Mouse (Mus musculus): ENCODE measurements around the gene Banf1. TPM values are rescaled to one million over a fixed set of nuclear protein-coding genes. Genes with fewer than 3 reads are reported as not detected.

Gene Banf1
- polyA plus RNA-seq, 1 experiment = 288 TPM

- TF ChIP-seq GATA1 (IDR thresholded peaks at IDR 0.05; ENCODE audit: low read length) = no peak
Measured at GRCm38 (mm10) chr19:5348526-5349501, 18.2 kb downstream of the Banf1 start.

GRCm38 (mm10) chr19:5348064-5348463 is 18.9 kb downstream of the Banf1 start:
- no peak for TF ChIP-seq GATA1 (IDR thresholded peaks at IDR 0.05; ENCODE audit: low read length)

- no peak for TF ChIP-seq GATA1 (IDR thresholded peaks at IDR 0.05; ENCODE audit: low read length)
Measured at GRCm38 (mm10) chr19:5345297-5346131, 21.5 kb downstream of the Banf1 start.

- TF ChIP-seq GATA1 (IDR thresholded peaks at IDR 0.05; ENCODE audit: low read length) = no peak
Measured at GRCm38 (mm10) chr19:5341360-5341759, 25.6 kb downstream of the Banf1 start.

- TF ChIP-seq GATA1 (IDR thresholded peaks at IDR 0.05; ENCODE audit: low read length) = no peak
Measured at GRCm38 (mm10) chr19:5337975-5338374, 29.0 kb downstream of the Banf1 start.

- TF ChIP-seq GATA1 (IDR thresholded peaks at IDR 0.05; ENCODE audit: low read length) = no peak
Measured at GRCm38 (mm10) chr19:5335441-5335840, 31.5 kb downstream of the Banf1 start, which contains the start of gene Catsper1. Gene Catsper1 (plus strand): TSS chr19:5335741.

GRCm38 (mm10) chr19:5334741-5335140 is 32.2 kb downstream of the Banf1 start:
- no peak for TF ChIP-seq GATA1 (IDR thresholded peaks at IDR 0.05; ENCODE audit: low read length)

GRCm38 (mm10) chr19:5327970-5328369 is 39.0 kb downstream of the Banf1 start:
- TF ChIP-seq GATA1 (IDR thresholded peaks at IDR 0.05; ENCODE audit: low read length) = no peak

GRCm38 (mm10) chr19:5323801-5324200 is 43.2 kb downstream of the Banf1 start:
- no peak for TF ChIP-seq GATA1 (IDR thresholded peaks at IDR 0.05; ENCODE audit: low read length)

Other genes starting within 250 kb of the Banf1 start
- 9.0 and 11.6 TPM in 2 replicates for gene Klc2, start 248.6 kb downstream of the Banf1 start, polyA plus RNA-seq (2012)
- gene Pacs1, start 94.0 kb downstream of the Banf1 start, polyA plus RNA-seq (2012) = 47.4 and 54.1 TPM in 2 replicates
- gene Sf3b2, start 71.7 kb downstream of the Banf1 start, polyA plus RNA-seq (2012) = 445 and 471 TPM in 2 replicates
- gene Gal3st3, start 68.8 kb downstream of the Banf1 start, polyA plus RNA-seq (2012) = not detected in 2 replicates
- gene Catsper1, start 31.4 kb downstream of the Banf1 start, polyA plus RNA-seq (2012) = not detected in 2 replicates
- gene Cst6, start 17.6 kb downstream of the Banf1 start, polyA plus RNA-seq (2012) = 0.05 and 0.23 TPM in 2 replicates
- gene Eif1ad, start 427 bp downstream of the Banf1 start, polyA plus RNA-seq (2012) = 90.9 and 126 TPM in 2 replicates
- 198 and 219 TPM in 2 replicates for gene Sart1, start 21.5 kb upstream of the Banf1 start, polyA plus RNA-seq (2012)
- 0.21 TPM in 1 of 2 replicates, not detected in the other for gene Tsga10ip, start 35.4 kb upstream of the Banf1 start, polyA plus RNA-seq (2012)
- 379 and 390 TPM in 2 replicates for gene Drap1, start 57.8 kb upstream of the Banf1 start, polyA plus RNA-seq (2012)
- 71.2 and 101 TPM in 2 replicates for gene AI837181, start 58.0 kb upstream of the Banf1 start, polyA plus RNA-seq (2012)
- gene Fosl1, start 80.4 kb upstream of the Banf1 start, polyA plus RNA-seq (2012) = 7.4 and 10.2 TPM in 2 replicates
- gene Ccdc85b, start 90.7 kb upstream of the Banf1 start, polyA plus RNA-seq (2012) = 13.0 and 16.9 TPM in 2 replicates
- gene Fibp, start 93.4 kb upstream of the Banf1 start, polyA plus RNA-seq (2012) = 12.1 and 152 TPM in 2 replicates
- not detected in 2 replicates for gene Ctsw, start 101.3 kb upstream of the Banf1 start, polyA plus RNA-seq (2012)
- gene Efemp2, start 106.8 kb upstream of the Banf1 start, polyA plus RNA-seq (2012) = 2.6 and 3.6 TPM in 2 replicates
- gene Mus81, start 121.2 kb upstream of the Banf1 start, polyA plus RNA-seq (2012) = 34.6 and 51.3 TPM in 2 replicates
- gene Cfl1, start 123.3 kb upstream of the Banf1 start, polyA plus RNA-seq (2012) = 1,095 and 1,191 TPM in 2 replicates
- 0.10 and 0.17 TPM in 2 replicates for gene 1700020D05Rik, start 136.6 kb upstream of the Banf1 start, polyA plus RNA-seq (2012)
- 1.4 and 1.7 TPM in 2 replicates for gene Snx32, start 143.4 kb upstream of the Banf1 start, polyA plus RNA-seq (2012)
- gene Ovol1, start 193.5 kb upstream of the Banf1 start, polyA plus RNA-seq (2012) = not detected in 2 replicates
- 18.6 and 18.8 TPM in 2 replicates for gene Ap5b1, start 200.9 kb upstream of the Banf1 start, polyA plus RNA-seq (2012)
- 350 and 521 TPM in 2 replicates for gene Rnaseh2c, start 234.7 kb upstream of the Banf1 start, polyA plus RNA-seq (2012)
- gene Kat5, start 243.1 kb upstream of the Banf1 start, polyA plus RNA-seq (2012) = 122 and 156 TPM in 2 replicates

Measured in G1E-ER4 (cell line).